Mouse (Mus musculus): ENCODE results near the gene Osm. TPM values are rescaled to one million over a fixed set of nuclear protein-coding genes. Genes with fewer than 3 reads are reported as not detected.

The Osm gene
- polyA plus RNA-seq, 1 experiment from 2014 or later: not detected

DNA sequence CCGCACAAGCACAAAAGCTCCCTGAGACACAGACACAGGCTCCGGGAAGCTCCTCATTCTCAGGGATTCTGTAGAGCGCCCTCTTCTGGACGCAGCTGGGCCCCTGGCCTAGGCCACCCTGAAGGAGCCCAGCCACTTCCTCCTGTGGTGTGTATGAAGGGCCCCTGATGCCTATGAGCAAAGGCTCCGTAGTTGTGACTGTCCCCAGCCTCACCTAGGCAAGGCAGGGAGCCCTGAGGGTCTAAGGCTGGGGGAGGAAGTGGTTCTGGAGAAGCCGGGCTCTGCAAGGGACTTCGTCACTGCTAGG lies 24.9 kb downstream of the Osm start:
- H3K27ac ChIP-seq (ENCODE audit: low read length): no peak overlapping the region
- H3K36me3 ChIP-seq (ENCODE audit: control insufficient read depth, insufficient read depth): no peaks in the 10 kb centered on the region
- no peaks in the 10 kb centered on the region for H3K9me3 ChIP-seq (ENCODE audit: control insufficient read depth, low read length)
- no peak overlapping the region for H3K4me3 ChIP-seq (replicated peaks; ENCODE audit: low read length)
- 39% methylated on average over 7 of the region's 7 CpGs for WGBS
- no peak overlapping the region for H3K9ac ChIP-seq (replicated peaks; ENCODE audit: low read depth, low read length)
- ATAC-seq: no peak
- H3K4me2 ChIP-seq (ENCODE audit: low read length): no peak overlapping the region
- peaks cover 16% of the 10 kb centered on the region for H3K27me3 ChIP-seq (replicated peaks; ENCODE audit: control insufficient read depth, insufficient read depth, low read length)
- H3K4me1 ChIP-seq (replicated peaks; ENCODE audit: control insufficient read depth, insufficient read depth, low read length): peaks cover 20% of the 10 kb centered on the region

DNA sequence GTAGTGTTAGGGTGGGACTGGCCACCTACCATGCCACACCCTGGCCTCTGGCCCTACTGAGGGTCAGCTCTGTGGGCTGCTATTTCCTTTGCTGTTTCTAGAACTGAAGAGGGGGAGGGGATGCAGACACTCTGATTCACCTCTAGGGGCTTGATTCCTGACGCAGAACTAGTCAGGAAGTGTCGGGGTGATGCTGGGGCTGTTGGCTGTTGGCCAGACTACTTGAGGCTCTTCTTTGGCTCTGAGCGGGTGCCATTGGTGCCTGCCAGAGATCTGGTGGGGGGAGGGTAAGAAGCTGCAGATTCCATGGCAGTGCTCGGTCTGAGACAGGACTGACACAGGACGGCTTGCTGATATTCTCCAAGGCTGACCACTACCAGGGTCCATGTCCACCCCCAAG lies 25.7 kb downstream of the Osm start:
- Histone ChIP-seq H3K27me3 (replicated peaks; ENCODE audit: control insufficient read depth, insufficient read depth, low read length) (peaks cover 19% of the 10 kb centered on the region), H3K9ac (replicated peaks; ENCODE audit: low read depth, low read length) (no peak overlapping the region), H3K27ac (ENCODE audit: low read length) (no peak overlapping the region), H3K4me2 (ENCODE audit: low read length) (no peak overlapping the region), H3K9me3 (ENCODE audit: control insufficient read depth, low read length) (no peaks in the 10 kb centered on the region), H3K4me1 (replicated peaks; ENCODE audit: control insufficient read depth, insufficient read depth, low read length) (peaks cover 26% of the 10 kb centered on the region), H3K4me3 (replicated peaks; ENCODE audit: low read length) (no peak overlapping the region), H3K36me3 (ENCODE audit: control insufficient read depth, insufficient read depth) (no peaks in the 10 kb centered on the region)
- 8% methylated on average over 5 of the region's 5 CpGs for WGBS
- ATAC-seq: peak; percentile 44

DNA sequence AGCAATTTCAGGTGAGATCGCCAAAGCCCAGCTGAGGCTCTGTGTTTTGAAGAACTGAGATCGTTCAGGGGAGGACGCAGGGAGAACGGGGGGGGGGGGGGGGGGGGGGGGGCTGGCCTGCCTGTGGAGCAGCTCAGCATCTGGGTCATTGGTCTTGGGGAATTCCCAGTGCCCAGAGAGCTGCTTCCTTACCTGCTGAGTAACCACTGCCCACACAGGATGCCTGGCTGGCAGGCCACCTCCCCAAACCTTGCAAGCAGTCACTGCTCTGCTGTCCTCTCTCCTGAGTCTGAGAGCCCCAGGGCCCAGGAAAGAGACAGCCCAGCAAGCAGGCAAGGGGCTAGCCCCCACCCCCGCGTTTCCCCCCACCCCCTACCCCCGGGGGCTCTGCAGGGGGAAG lies 26.6 kb downstream of the Osm start:
- no peak overlapping the region for H3K4me2 ChIP-seq (ENCODE audit: low read length)
- no peaks in the 10 kb centered on the region for H3K9me3 ChIP-seq (ENCODE audit: control insufficient read depth, low read length)
- H3K36me3 ChIP-seq (ENCODE audit: control insufficient read depth, insufficient read depth): no peaks in the 10 kb centered on the region
- ATAC-seq: no peak
- peaks cover 29% of the 10 kb centered on the region for H3K4me1 ChIP-seq (replicated peaks; ENCODE audit: control insufficient read depth, insufficient read depth, low read length)
- WGBS: 18% methylated on average over 5 of the region's 7 CpGs
- H3K4me3 ChIP-seq (replicated peaks; ENCODE audit: low read length): no peak overlapping the region
- peaks cover 26% of the 10 kb centered on the region for H3K27me3 ChIP-seq (replicated peaks; ENCODE audit: control insufficient read depth, insufficient read depth, low read length)
- no peak overlapping the region for H3K9ac ChIP-seq (replicated peaks; ENCODE audit: low read depth, low read length)
- H3K27ac ChIP-seq (ENCODE audit: low read length): no peak overlapping the region

DNA sequence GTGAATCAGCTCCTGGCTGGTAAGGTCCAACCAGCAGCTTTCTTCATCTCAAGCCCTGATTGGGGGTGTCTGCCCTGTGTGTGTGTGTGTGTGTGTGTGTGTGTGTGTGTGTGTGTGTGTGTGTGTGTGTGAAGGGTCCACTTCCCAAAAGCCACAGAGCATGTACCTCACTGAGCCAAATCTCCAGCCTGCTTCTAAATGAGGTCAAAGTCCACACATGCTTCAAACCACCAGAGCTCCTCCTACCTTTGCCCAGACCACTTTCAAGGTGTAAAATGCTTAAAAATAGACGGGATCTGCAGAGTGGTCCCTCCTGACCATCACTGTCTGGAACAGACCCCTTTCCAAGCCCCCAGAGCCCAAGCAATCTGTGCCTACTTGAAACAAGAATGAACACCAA lies 27.1 kb downstream of the Osm start:
- no peak overlapping the region for H3K4me3 ChIP-seq (replicated peaks; ENCODE audit: low read length)
- H3K4me1 ChIP-seq (replicated peaks; ENCODE audit: control insufficient read depth, insufficient read depth, low read length): peaks cover 29% of the 10 kb centered on the region
- no peak overlapping the region for H3K27ac ChIP-seq (ENCODE audit: low read length)
- no peaks in the 10 kb centered on the region for H3K36me3 ChIP-seq (ENCODE audit: control insufficient read depth, insufficient read depth)
- WGBS: 44% methylated on average over 1 of the region's 1 CpGs
- peaks cover 31% of the 10 kb centered on the region for H3K27me3 ChIP-seq (replicated peaks; ENCODE audit: control insufficient read depth, insufficient read depth, low read length)
- H3K9me3 ChIP-seq (ENCODE audit: control insufficient read depth, low read length): no peaks in the 10 kb centered on the region
- no peak overlapping the region for H3K9ac ChIP-seq (replicated peaks; ENCODE audit: low read depth, low read length)
- H3K4me2 ChIP-seq (ENCODE audit: low read length): no peak overlapping the region
- no peak for ATAC-seq

DNA sequence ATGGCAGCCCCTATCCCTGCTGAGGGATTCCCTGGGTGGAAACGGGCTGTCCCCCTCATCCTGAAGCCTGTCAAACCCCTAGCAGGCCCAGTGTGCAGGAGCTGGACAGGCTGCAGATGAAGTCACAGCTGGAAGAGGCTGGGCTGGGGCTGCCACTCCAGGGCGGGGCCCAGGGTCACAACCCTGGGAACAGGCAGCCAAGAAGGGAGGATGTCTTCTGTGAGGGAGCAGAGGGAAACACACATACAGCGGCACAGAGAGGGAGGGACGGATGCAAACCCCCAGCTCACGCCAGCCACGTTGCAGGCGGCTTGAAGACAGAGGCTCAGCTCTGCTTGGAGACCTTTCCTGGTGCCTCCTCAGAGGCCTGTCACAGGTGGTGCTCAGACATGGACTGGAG lies 27.8 kb downstream of the Osm start:
- Histone ChIP-seq H3K27ac (ENCODE audit: low read length) (no peak overlapping the region), H3K36me3 (ENCODE audit: control insufficient read depth, insufficient read depth) (no peaks in the 10 kb centered on the region), H3K27me3 (replicated peaks; ENCODE audit: control insufficient read depth, insufficient read depth, low read length) (peaks cover 34% of the 10 kb centered on the region), H3K4me3 (replicated peaks; ENCODE audit: low read length) (no peak overlapping the region), H3K4me2 (ENCODE audit: low read length) (no peak overlapping the region), H3K9ac (replicated peaks; ENCODE audit: low read depth, low read length) (no peak overlapping the region), H3K9me3 (ENCODE audit: control insufficient read depth, low read length) (no peaks in the 10 kb centered on the region), H3K4me1 (replicated peaks; ENCODE audit: control insufficient read depth, insufficient read depth, low read length) (peaks cover 26% of the 10 kb centered on the region)
- 78% methylated on average over 7 of the region's 7 CpGs for whole genome bisulfite sequencing
- ATAC-seq: no peak

DNA sequence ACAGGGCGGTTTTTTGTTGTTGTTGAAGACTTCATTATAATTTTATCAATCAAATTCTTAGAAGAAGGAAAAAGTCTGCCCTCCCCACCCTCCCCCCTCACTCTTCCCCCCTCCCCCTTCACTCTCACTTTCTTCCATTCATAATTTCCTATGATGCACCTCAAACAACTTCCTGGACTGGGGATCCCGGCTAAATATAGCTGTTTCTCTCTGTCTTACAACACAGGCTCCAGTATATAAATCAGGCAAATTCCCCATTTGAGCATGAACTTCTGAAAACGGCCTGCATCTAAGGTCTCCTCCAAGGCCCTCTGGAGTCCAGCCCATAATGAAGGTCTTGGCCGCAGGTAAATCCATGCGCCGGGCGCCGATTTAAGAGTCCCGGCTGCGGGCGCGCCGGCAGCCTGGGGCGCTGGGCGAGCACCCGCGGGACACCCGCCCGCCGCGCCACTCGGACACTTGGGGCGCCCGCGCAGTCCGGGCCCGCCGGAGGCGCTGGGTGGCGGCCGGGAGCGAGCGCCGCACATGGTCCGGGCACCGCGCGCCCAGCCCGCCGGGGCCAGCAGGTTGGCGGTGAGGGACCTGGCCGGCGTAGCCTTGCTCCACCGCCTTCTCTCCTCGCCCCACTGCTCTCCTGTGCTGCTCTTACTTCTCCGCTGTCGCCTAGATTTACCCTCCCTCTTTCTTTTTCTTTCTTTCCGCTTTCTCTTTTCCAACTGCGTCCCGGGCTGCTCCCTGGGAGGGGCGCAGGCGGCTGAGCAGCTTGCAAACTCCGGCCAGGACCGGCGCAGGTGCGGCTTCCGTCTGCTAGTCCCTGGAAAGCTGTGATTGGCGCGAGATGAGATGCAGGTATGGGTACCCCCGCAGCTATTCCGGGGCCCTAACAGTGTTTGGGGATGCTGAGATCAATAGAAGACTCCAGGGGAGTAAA lies 30.3 kb downstream of the Osm start:
- Histone ChIP-seq H3K27me3 (replicated peaks; ENCODE audit: control insufficient read depth, insufficient read depth, low read length) (peaks cover 34% of the 10 kb centered on the region), H3K4me3 (replicated peaks; ENCODE audit: low read length) (peak overlapping the region; percentile 51), H3K27ac (ENCODE audit: low read length) (no peak overlapping the region), H3K9me3 (ENCODE audit: control insufficient read depth, low read length) (no peaks in the 10 kb centered on the region), H3K36me3 (ENCODE audit: control insufficient read depth, insufficient read depth) (no peaks in the 10 kb centered on the region), H3K4me1 (replicated peaks; ENCODE audit: control insufficient read depth, insufficient read depth, low read length) (peaks cover 18% of the 10 kb centered on the region), H3K9ac (replicated peaks; ENCODE audit: low read depth, low read length) (peak overlapping the region; percentile 55), H3K4me2 (ENCODE audit: low read length) (peak overlapping the region; percentile 92)
- peak; percentile 41; the same call in 1 of the 2 replicates for ATAC-seq
- WGBS: under 1% methylated on average over 57 of the region's 61 CpGs

DNA sequence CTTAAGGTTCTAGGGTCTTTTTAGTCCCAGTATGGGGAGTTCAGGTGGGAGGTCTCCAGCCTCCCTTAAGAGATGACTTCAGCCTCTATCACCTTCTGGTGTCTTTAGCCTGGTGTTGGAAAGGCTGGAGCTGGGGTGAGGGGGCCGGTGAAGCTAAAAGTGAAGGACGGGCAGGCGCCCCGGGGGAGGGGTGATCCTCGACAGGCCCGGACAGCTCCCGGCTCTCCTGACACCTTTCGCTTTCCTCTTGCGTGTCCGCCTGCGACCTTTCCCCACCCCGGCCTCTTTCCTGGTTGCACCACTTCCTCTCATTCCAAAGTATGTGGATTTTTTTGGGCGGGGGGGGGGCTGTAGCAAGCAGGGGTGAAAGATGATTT lies 31.0 kb downstream of the Osm start:
- H3K27ac ChIP-seq (ENCODE audit: low read length): no peak overlapping the region
- H3K27me3 ChIP-seq (replicated peaks; ENCODE audit: control insufficient read depth, insufficient read depth, low read length): peaks cover 34% of the 10 kb centered on the region
- H3K9me3 ChIP-seq (ENCODE audit: control insufficient read depth, low read length): no peaks in the 10 kb centered on the region
- WGBS: 9% methylated on average over 13 of the region's 13 CpGs
- H3K36me3 ChIP-seq (ENCODE audit: control insufficient read depth, insufficient read depth): no peaks in the 10 kb centered on the region
- no peak overlapping the region for H3K9ac ChIP-seq (replicated peaks; ENCODE audit: low read depth, low read length)
- H3K4me1 ChIP-seq (replicated peaks; ENCODE audit: control insufficient read depth, insufficient read depth, low read length): peaks cover 12% of the 10 kb centered on the region
- H3K4me3 ChIP-seq (replicated peaks; ENCODE audit: low read length): peak overlapping the region; percentile 51
- ATAC-seq: no peak
- peak overlapping the region; percentile 92 for H3K4me2 ChIP-seq (ENCODE audit: low read length)

DNA sequence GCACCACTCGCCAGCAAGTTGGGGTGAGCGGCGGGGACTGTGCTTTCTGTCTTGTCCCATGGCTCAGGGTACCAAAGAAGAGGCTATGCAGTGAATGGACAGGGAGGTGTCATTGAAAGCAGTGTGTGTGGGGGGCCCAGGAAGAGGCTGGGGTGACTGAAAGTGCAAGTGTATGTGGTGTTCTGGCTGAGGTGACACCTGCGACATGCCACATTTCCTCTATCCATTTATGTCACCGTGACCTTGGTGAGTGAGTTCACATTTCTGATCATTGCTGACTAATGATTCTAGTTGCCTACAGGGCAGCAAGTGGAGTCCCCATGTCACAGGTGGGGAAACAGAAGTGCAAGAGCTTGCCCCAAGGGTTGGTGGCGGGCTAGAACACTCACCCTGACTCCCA lies 32.3 kb downstream of the Osm start:
- 88% methylated on average over 6 of the region's 6 CpGs for WGBS
- Histone ChIP-seq H3K4me2 (ENCODE audit: low read length) (no peak overlapping the region), H3K27me3 (replicated peaks; ENCODE audit: control insufficient read depth, insufficient read depth, low read length) (peaks cover 34% of the 10 kb centered on the region), H3K36me3 (ENCODE audit: control insufficient read depth, insufficient read depth) (no peaks in the 10 kb centered on the region), H3K4me1 (replicated peaks; ENCODE audit: control insufficient read depth, insufficient read depth, low read length) (peaks cover 10% of the 10 kb centered on the region), H3K9ac (replicated peaks; ENCODE audit: low read depth, low read length) (no peak overlapping the region), H3K27ac (ENCODE audit: low read length) (no peak overlapping the region), H3K9me3 (ENCODE audit: control insufficient read depth, low read length) (no peaks in the 10 kb centered on the region), H3K4me3 (replicated peaks; ENCODE audit: low read length) (no peak overlapping the region)
- ATAC-seq: no peak

DNA sequence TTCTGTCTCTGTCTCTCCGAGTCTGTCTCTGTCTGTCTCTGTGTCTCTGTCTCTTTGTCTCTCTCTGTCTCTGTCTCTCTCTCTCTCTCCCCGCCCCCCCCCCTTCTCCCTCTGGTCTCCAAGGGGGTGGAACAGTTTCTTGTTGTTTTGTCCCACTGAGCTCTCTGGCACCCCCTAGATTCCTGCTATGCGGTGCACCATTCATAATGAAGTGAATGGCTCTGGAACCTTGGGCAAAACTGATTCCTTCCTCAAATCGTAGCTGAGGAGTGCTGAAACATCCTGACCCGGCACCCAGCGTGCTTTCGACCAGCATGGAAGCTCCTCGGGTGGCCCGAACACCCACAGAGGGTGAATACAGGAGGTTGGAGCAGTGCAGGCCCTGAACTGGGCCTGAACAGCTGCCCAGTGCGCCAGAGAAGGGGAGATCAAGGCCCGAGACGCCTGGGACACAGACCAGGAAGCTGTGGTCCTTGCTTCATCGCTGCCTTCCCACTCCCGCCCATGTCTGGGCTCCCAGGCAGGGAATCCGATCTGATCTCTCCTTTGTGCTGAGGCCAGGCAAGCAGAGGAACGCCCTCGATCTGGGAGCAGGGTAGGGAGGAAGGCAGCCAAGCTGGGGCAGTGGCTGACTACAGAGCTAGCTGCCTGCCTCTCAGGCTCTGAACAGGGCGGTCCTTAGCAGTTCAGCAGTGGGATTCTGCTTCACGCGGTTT lies 34.7 kb downstream of the Osm start:
- Histone ChIP-seq H3K9me3 (ENCODE audit: control insufficient read depth, low read length) (no peaks in the 10 kb centered on the region), H3K27me3 (replicated peaks; ENCODE audit: control insufficient read depth, insufficient read depth, low read length) (peaks cover 20% of the 10 kb centered on the region), H3K27ac (ENCODE audit: low read length) (no peak overlapping the region), H3K9ac (replicated peaks; ENCODE audit: low read depth, low read length) (0 out of 2 replicates have a peak overlapping the region, but pooled peaks have one; percentile 4), H3K4me3 (replicated peaks; ENCODE audit: low read length) (no peak overlapping the region), H3K4me1 (replicated peaks; ENCODE audit: control insufficient read depth, insufficient read depth, low read length) (peaks cover 10% of the 10 kb centered on the region), H3K36me3 (ENCODE audit: control insufficient read depth, insufficient read depth) (no peaks in the 10 kb centered on the region), H3K4me2 (ENCODE audit: low read length) (no peak overlapping the region)
- 20% methylated on average over 19 of the region's 20 CpGs for WGBS
- no peak for ATAC-seq

Data from forebrain, embryonic 16.5 days (tissue).